Mouse (Mus musculus) erythroblast, embryonic 14.5 days (primary cell): Measurements from ENCODE around the gene Fpgs.

Source experiments
- GATA1 ChIP-seq: IDR thresholded peaks from 2 replicates; pipeline ENCODE4 v1.6.1; 2012; ENCODE audit warnings: low read length, inconsistent platforms, mixed read lengths
- TAL1 ChIP-seq: IDR thresholded peaks from 3 replicates; pipeline ENCODE4 v1.6.1; 2012; ENCODE audit warnings: low read length, inconsistent platforms, mixed read lengths

DNA sequence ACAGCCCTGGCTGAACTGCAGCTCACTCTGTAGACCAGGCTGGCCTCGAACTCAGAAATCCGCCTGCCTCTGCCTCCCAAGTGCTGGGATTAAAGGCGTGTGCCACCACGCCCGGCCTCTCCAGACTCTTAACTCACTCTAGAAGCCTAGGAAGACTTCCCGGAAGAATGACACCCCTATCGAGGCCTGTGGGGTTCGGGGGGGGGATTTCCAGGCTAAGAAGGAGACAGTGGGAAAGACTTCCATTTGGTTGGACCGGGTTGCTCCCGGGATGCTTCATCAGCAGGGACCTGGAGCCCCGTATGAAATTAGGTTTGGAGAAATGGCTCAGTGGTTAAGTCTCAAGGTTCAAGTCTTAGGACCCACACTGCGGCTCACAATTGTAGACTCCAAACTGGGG is 9.3 kb downstream of the Fpgs start:
- TF ChIP-seq GATA1 (no peak), TAL1 (no peak)
